Mouse (Mus musculus): ENCODE measurements around the gene Klf12. TPM values are rescaled to one million over a fixed set of nuclear protein-coding genes. Genes with fewer than 3 reads are reported as not detected.

Gene Klf12
- polyA plus RNA-seq, 1 experiment from 2014 or later, result 5.7 TPM

DNA sequence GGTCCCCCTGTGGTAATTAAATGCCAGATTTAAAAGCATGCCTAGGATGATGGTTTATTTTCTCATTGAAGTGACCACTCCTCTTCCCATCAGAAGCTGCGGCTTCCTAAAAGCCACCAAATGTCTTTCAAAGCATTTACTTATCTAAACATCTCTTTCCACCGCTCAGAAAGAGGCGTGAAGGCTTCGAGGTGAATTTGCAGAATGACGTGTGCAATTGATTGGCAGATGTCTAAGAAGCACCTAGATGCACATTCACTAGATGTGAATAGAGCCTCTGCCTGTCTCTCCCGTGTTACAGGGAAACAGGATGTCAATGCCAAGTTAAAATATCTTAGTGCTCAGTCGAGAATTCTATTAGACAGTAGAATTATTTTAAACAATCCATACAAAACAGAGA lies 1.8 kb downstream of the Klf12 start:
- ATAC-seq (ENCODE audit: insufficient number of reproducible peaks, insufficient read depth, low FRiP score, low read depth), result no peak
- Histone ChIP-seq H3K27ac (replicated peaks in 1 of 2; ENCODE audit: control insufficient read depth in 1 of 2, insufficient read depth in 1 of 2, low read depth in 2 of 2, low read length in 2 of 2) (no peak overlapping the region), H3K4me2 (ENCODE audit: low read length) (peak overlapping the region; percentile 96), H3K36me3 (ENCODE audit: control insufficient read depth, insufficient read depth, low read length) (no peaks in the 10 kb centered on the region), H3K4me3 (ENCODE audit: control insufficient read depth in 1 of 2, insufficient read depth in 1 of 2, low read depth in 1 of 2, low read length in 2 of 2) (peak overlapping the region in 1 of 2 experiments; percentile 66; a peak in 2 of 4 replicates), H3K9me3 (ENCODE audit: control insufficient read depth, low read length) (0 out of 2 replicates have a peak, but pooled peaks cover 3% of the 10 kb centered on the region), H3K4me1 (ENCODE audit: control insufficient read depth in 2 of 2, insufficient read depth in 2 of 2, low read length in 2 of 2) (peaks cover 3 to 17% of the 10 kb centered on the region in 2 experiments; a peak in 3 of 4 replicates), H3K27me3 (ENCODE audit: control insufficient read depth, insufficient read depth, low read length) (no peaks in the 10 kb centered on the region), H3K9ac (ENCODE audit: low read length) (no peak overlapping the region)
- 12% methylated on average over 7 of the region's 7 CpGs for WGBS

DNA sequence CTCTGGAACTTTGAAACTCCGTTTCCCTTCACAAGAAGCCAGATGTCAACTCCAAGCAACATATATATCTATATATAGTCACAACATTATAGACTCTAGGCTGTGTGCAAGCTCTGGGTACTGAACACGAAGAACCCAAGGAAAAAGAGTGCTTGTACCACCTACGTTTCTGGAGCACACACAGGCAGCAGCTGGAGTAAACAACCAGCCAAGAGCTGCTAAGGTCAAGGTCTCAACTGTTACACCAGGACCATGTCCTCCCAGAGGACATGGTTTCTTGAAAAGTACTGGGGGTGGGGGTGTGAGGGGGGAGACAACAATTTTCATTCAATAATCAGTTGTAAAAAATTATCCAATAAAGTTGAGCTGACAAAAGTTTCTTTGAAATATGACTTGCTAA lies 2.7 kb downstream of the Klf12 start:
- Histone ChIP-seq H3K36me3 (ENCODE audit: control insufficient read depth, insufficient read depth, low read length) (no peaks in the 10 kb centered on the region), H3K9ac (ENCODE audit: low read length) (no peak overlapping the region), H3K4me1 (ENCODE audit: control insufficient read depth in 2 of 2, insufficient read depth in 2 of 2, low read length in 2 of 2) (peaks cover 3 to 16% of the 10 kb centered on the region in 2 experiments; a peak in 3 of 4 replicates), H3K4me3 (ENCODE audit: control insufficient read depth in 1 of 2, insufficient read depth in 1 of 2, low read depth in 1 of 2, low read length in 2 of 2) (no peak overlapping the region), H3K27me3 (ENCODE audit: control insufficient read depth, insufficient read depth, low read length) (no peaks in the 10 kb centered on the region), H3K9me3 (ENCODE audit: control insufficient read depth, low read length) (0 out of 2 replicates have a peak, but pooled peaks cover 3% of the 10 kb centered on the region), H3K27ac (replicated peaks in 1 of 2; ENCODE audit: control insufficient read depth in 1 of 2, insufficient read depth in 1 of 2, low read depth in 2 of 2, low read length in 2 of 2) (no peak overlapping the region), H3K4me2 (ENCODE audit: low read length) (no peak overlapping the region)
- ATAC-seq (ENCODE audit: insufficient number of reproducible peaks, insufficient read depth, low FRiP score, low read depth), result no peak
- WGBS, result 59% methylated on average over 3 of the region's 3 CpGs

DNA sequence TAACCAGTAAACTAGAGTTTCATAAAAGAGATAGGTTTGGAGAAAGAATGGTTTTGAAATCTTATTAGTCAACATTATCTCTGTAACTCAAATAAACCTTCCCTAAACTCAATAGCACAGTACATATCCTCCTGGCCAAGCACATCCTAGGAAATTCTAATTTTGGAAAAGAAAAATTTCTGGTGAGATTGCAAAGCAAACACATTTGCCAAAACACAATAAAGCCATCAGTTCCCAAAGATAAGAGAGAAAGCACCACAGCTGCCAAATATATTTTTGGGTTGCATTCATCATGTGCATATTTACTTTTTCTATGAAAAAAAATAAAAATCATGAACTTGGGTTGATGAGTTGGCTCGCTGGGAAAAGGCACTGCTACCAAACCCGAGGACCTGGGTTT lies 10.3 kb downstream of the Klf12 start:
- WGBS, result 77% methylated on average over 2 of the region's 2 CpGs

DNA sequence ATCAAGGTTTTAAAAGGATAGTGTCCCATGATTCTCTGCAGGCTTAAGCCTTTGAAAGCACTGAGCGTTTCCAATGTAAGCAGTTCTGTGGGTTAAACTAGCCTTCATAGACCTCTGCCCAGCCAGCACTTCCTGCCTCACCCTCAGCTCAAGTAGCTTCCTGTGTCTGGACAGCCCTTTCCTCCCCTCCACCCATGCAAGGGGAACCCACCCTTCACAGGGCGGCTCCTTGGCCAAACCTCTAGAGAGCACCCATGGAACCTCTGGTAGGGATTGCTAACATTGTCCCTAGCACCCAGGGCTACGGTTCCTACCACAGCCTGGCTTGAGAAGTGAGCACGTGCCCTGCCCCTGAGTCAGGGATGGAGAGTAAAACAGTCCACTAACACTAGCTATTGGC lies 23.9 kb downstream of the Klf12 start:
- Histone ChIP-seq H3K36me3 (ENCODE audit: control insufficient read depth, insufficient read depth, low read length) (no peaks in the 10 kb centered on the region), H3K27me3 (ENCODE audit: control insufficient read depth, insufficient read depth, low read length) (no peaks in the 10 kb centered on the region), H3K9me3 (ENCODE audit: control insufficient read depth, low read length) (no peaks in the 10 kb centered on the region), H3K4me2 (ENCODE audit: low read length) (no peak overlapping the region), H3K4me1 (ENCODE audit: control insufficient read depth in 2 of 2, insufficient read depth in 2 of 2, low read length in 2 of 2) (peaks cover 0 to 4% of the 10 kb centered on the region in 2 experiments; a peak in 3 of 4 replicates), H3K27ac (replicated peaks in 1 of 2; ENCODE audit: control insufficient read depth in 1 of 2, insufficient read depth in 1 of 2, low read depth in 2 of 2, low read length in 2 of 2) (peak overlapping the region in 1 of 2 experiments; percentile 30; a peak in 2 of 4 replicates), H3K9ac (ENCODE audit: low read length) (no peak overlapping the region), H3K4me3 (ENCODE audit: control insufficient read depth in 1 of 2, insufficient read depth in 1 of 2, low read depth in 1 of 2, low read length in 2 of 2) (no peak overlapping the region)
- WGBS, result 70% methylated on average over 4 of the region's 4 CpGs
- ATAC-seq (ENCODE audit: insufficient number of reproducible peaks, insufficient read depth, low FRiP score, low read depth), result no peak

More for the DNA sequence above, 10.3 kb downstream of the Klf12 start:
- Histone ChIP-seq H3K9ac (ENCODE audit: low read length) (no peak overlapping the region), H3K36me3 (ENCODE audit: control insufficient read depth, insufficient read depth, low read length) (no peaks in the 10 kb centered on the region), H3K4me3 (ENCODE audit: control insufficient read depth in 1 of 2, insufficient read depth in 1 of 2, low read depth in 1 of 2, low read length in 2 of 2) (no peak overlapping the region), H3K4me2 (ENCODE audit: low read length) (no peak overlapping the region), H3K9me3 (ENCODE audit: control insufficient read depth, low read length) (no peaks in the 10 kb centered on the region), H3K27me3 (ENCODE audit: control insufficient read depth, insufficient read depth, low read length) (no peaks in the 10 kb centered on the region), H3K4me1 (ENCODE audit: control insufficient read depth in 2 of 2, insufficient read depth in 2 of 2, low read length in 2 of 2) (no peaks in the 10 kb centered on the region), H3K27ac (replicated peaks in 1 of 2; ENCODE audit: control insufficient read depth in 1 of 2, insufficient read depth in 1 of 2, low read depth in 2 of 2, low read length in 2 of 2) (no peak overlapping the region)
- ATAC-seq (ENCODE audit: insufficient number of reproducible peaks, insufficient read depth, low FRiP score, low read depth), result no peak

DNA sequence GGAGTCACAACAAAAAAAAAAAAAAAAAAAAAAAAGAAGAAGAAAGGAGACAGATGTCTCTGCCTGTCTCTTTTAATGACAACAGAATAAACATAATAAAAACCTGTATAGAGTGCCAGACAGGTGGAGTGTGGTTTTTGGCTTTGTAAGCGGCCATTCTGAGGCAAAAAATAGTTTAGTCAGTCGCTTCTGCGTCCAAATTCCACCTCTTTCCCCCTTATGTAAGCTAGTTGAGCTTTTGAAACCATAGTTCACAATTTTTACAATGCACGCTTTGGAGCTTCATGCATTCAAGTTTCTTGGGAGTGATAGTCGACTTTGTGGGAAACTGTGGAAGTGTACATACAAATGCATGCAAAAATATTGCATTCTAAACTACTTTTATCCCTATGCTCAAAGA lies 41.4 kb downstream of the Klf12 start:
- no peak for ATAC-seq (ENCODE audit: insufficient number of reproducible peaks, insufficient read depth, low FRiP score, low read depth)
- Histone ChIP-seq H3K9ac (ENCODE audit: low read length) (no peak overlapping the region), H3K9me3 (ENCODE audit: control insufficient read depth, low read length) (no peaks in the 10 kb centered on the region), H3K36me3 (ENCODE audit: control insufficient read depth, insufficient read depth, low read length) (no peaks in the 10 kb centered on the region), H3K4me2 (ENCODE audit: low read length) (no peak overlapping the region), H3K4me1 (ENCODE audit: control insufficient read depth in 2 of 2, insufficient read depth in 2 of 2, low read length in 2 of 2) (no peaks in the 10 kb centered on the region), H3K27ac (replicated peaks in 1 of 2; ENCODE audit: control insufficient read depth in 1 of 2, insufficient read depth in 1 of 2, low read depth in 2 of 2, low read length in 2 of 2) (no peak overlapping the region), H3K4me3 (ENCODE audit: control insufficient read depth in 1 of 2, insufficient read depth in 1 of 2, low read depth in 1 of 2, low read length in 2 of 2) (no peak overlapping the region), H3K27me3 (ENCODE audit: control insufficient read depth, insufficient read depth, low read length) (no peaks in the 10 kb centered on the region)
- 86% methylated on average over 5 of the region's 5 CpGs for WGBS

DNA sequence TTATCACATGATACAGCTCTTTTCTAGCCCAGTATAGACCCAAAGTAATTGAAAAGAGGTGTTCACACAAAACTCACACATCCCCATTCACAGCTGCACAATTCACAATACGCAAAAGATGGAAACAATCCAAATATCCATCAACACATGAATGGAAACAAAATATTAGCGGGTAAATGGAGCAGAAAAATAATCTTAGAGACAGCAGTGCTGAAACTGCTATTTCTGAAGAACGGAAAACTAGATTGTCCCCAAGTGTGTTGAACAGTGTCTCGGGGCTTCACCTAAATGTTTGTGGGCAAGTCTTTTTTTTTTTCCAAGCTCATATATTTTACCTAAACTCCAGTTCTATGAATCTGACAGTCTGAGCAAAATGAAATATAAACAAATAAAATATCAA lies 44.6 kb downstream of the Klf12 start:
- no peak overlapping the region for H3K4me3 ChIP-seq (ENCODE audit: control insufficient read depth in 1 of 2, insufficient read depth in 1 of 2, low read depth in 1 of 2, low read length in 2 of 2)
- H3K27ac ChIP-seq (replicated peaks in 1 of 2; ENCODE audit: control insufficient read depth in 1 of 2, insufficient read depth in 1 of 2, low read depth in 2 of 2, low read length in 2 of 2), result no peak overlapping the region
- ATAC-seq (ENCODE audit: insufficient number of reproducible peaks, insufficient read depth, low FRiP score, low read depth), result no peak
- no peaks in the 10 kb centered on the region for H3K36me3 ChIP-seq (ENCODE audit: control insufficient read depth, insufficient read depth, low read length)
- 71% methylated on average over 4 of the region's 4 CpGs for WGBS
- peaks cover 0 to 8% of the 10 kb centered on the region in 2 experiments; a peak in 2 of 4 replicates for H3K4me1 ChIP-seq (ENCODE audit: control insufficient read depth in 2 of 2, insufficient read depth in 2 of 2, low read length in 2 of 2)
- no peak overlapping the region for H3K9ac ChIP-seq (ENCODE audit: low read length)
- H3K27me3 ChIP-seq (ENCODE audit: control insufficient read depth, insufficient read depth, low read length), result no peaks in the 10 kb centered on the region
- no peak overlapping the region for H3K4me2 ChIP-seq (ENCODE audit: low read length)
- no peaks in the 10 kb centered on the region for H3K9me3 ChIP-seq (ENCODE audit: control insufficient read depth, low read length)

DNA sequence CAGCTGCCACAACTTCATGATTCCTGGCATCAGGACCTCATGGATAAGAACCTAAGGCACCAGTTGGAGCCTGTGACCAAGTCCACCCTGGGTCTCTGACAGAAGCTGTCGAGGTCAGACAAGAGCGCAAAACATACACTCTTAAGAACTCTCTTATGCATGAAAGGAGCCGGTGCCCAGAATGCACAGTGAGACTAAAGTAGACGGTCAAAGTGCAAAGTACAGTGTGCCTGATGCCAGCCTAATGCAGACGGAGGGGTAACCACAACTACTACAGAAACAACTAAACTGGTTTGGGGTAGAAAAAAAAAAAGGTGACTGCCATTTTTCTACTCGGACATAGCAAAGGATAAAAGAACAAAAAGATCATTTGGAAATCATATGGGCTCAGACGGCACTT lies 47.7 kb downstream of the Klf12 start:
- H3K4me2 ChIP-seq (ENCODE audit: low read length), result no peak overlapping the region
- ATAC-seq (ENCODE audit: insufficient number of reproducible peaks, insufficient read depth, low FRiP score, low read depth), result no peak
- no peak overlapping the region for H3K9ac ChIP-seq (ENCODE audit: low read length)
- no peak overlapping the region for H3K27ac ChIP-seq (replicated peaks in 1 of 2; ENCODE audit: control insufficient read depth in 1 of 2, insufficient read depth in 1 of 2, low read depth in 2 of 2, low read length in 2 of 2)
- H3K36me3 ChIP-seq (ENCODE audit: control insufficient read depth, insufficient read depth, low read length), result no peaks in the 10 kb centered on the region
- no peak overlapping the region for H3K4me3 ChIP-seq (ENCODE audit: control insufficient read depth in 1 of 2, insufficient read depth in 1 of 2, low read depth in 1 of 2, low read length in 2 of 2)
- WGBS, result 71% methylated on average over 7 of the region's 7 CpGs
- H3K27me3 ChIP-seq (ENCODE audit: control insufficient read depth, insufficient read depth, low read length), result no peaks in the 10 kb centered on the region
- H3K4me1 ChIP-seq (ENCODE audit: control insufficient read depth in 2 of 2, insufficient read depth in 2 of 2, low read length in 2 of 2), result peaks cover 0 to 19% of the 10 kb centered on the region in 2 experiments; a peak in 2 of 4 replicates
- H3K9me3 ChIP-seq (ENCODE audit: control insufficient read depth, low read length), result no peaks in the 10 kb centered on the region

DNA sequence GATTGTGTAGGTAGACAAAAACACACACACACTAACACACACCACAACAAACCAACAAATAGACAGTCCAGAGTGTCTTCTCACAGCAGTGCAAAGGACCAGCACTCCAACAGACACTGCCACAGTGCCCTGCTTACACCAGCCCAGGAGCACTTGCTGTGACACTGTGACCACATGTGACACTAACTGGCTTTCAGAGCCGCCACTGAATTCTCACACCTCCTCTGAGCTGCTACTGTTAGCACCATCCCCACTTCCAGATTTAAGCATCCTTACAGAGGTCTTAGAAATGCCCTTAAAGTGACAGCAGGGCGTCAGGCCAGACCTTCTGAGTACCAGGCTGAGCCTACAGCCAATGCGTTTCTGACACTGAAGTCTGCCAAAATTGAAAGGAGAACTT lies 48.7 kb downstream of the Klf12 start:
- H3K4me1 ChIP-seq (ENCODE audit: control insufficient read depth in 2 of 2, insufficient read depth in 2 of 2, low read length in 2 of 2), result peaks cover 0 to 19% of the 10 kb centered on the region in 2 experiments; a peak in 2 of 4 replicates
- H3K9ac ChIP-seq (ENCODE audit: low read length), result no peak overlapping the region
- H3K4me2 ChIP-seq (ENCODE audit: low read length), result no peak overlapping the region
- 22% methylated on average over 3 of the region's 3 CpGs for WGBS
- H3K27me3 ChIP-seq (ENCODE audit: control insufficient read depth, insufficient read depth, low read length), result no peaks in the 10 kb centered on the region
- H3K4me3 ChIP-seq (ENCODE audit: control insufficient read depth in 1 of 2, insufficient read depth in 1 of 2, low read depth in 1 of 2, low read length in 2 of 2), result no peak overlapping the region
- H3K9me3 ChIP-seq (ENCODE audit: control insufficient read depth, low read length), result no peaks in the 10 kb centered on the region
- H3K27ac ChIP-seq (replicated peaks in 1 of 2; ENCODE audit: control insufficient read depth in 1 of 2, insufficient read depth in 1 of 2, low read depth in 2 of 2, low read length in 2 of 2), result no peak overlapping the region
- H3K36me3 ChIP-seq (ENCODE audit: control insufficient read depth, insufficient read depth, low read length), result no peaks in the 10 kb centered on the region
- 0 out of 2 replicates have a peak, but pooled peaks have one; percentile 35 for ATAC-seq (ENCODE audit: insufficient number of reproducible peaks, insufficient read depth, low FRiP score, low read depth)
